Mouse (Mus musculus) heart, embryonic 16.5 days (tissue): ENCODE measurements around the gene Gm10638. TPM values are rescaled to one million over a fixed set of nuclear protein-coding genes. Genes with fewer than 3 reads are reported as not detected.

Source experiments
- ATAC-seq: fragments of 200-750 bp; cut with Nextera tagmentation; replicated peaks from 2 replicates; pipeline ENCODE4 v1.8.0; 2017; ENCODE audit warnings: moderate number of reproducible peaks; ENCODE audit not compliant: insufficient read depth, low FRiP score; ENCODE audit errors: extremely low read depth
- H3K27ac ChIP-seq: fragments of 300-500 bp; sonication (generic); 2 replicates; pipeline ENCODE4 v1.5.1; 2014; ENCODE audit warnings: mild to moderate bottlenecking, low read length, control low read depth, moderate library complexity
- H3K27me3 ChIP-seq: fragments of 300-500 bp; sonication (generic); 2 replicates; pipeline ENCODE4 v1.6.1; 2014; ENCODE audit warnings: low read length, mixed read lengths; ENCODE audit not compliant: control insufficient read depth, insufficient read depth
- H3K36me3 ChIP-seq: fragments of 300-500 bp; sonication (generic); 2 replicates; pipeline ENCODE4 v1.6.1; 2014; ENCODE audit not compliant: control insufficient read depth, insufficient read depth
- H3K4me1 ChIP-seq: fragments of 300-500 bp; sonication (generic); 2 replicates; pipeline ENCODE4 v1.6.1; 2014; ENCODE audit warnings: low read length, mixed read lengths; ENCODE audit not compliant: control insufficient read depth, insufficient read depth
- H3K4me2 ChIP-seq: fragments of 300-500 bp; sonication (generic); 2 replicates; pipeline ENCODE4 v1.6.1; 2014; ENCODE audit warnings: low read depth, mild to moderate bottlenecking, control low read depth, low read length
- H3K4me3 ChIP-seq: fragments of 300-500 bp; sonication (generic); 2 replicates; pipeline ENCODE4 v1.5.1; 2014; ENCODE audit warnings: mild to moderate bottlenecking, control low read depth, low read length
- H3K9ac ChIP-seq: fragments of 300-500 bp; sonication (generic); 2 replicates; pipeline ENCODE4 v1.6.1; 2014; ENCODE audit warnings: low read length, control low read depth
- H3K9me3 ChIP-seq: fragments of 300-500 bp; sonication (generic); replicated peaks from 2 replicates; pipeline ENCODE4 v1.6.1; 2016; ENCODE audit warnings: low read length; ENCODE audit not compliant: control insufficient read depth
- WGBS: fragments of 180-500 bp; shearing (Covaris S2); extraction: QIAGEN DNeasy Blood & Tissue Kit; methylation state at CpG from one replicate; pipeline ENCODE4 v1.1.7; 2014; 5-methylcytosine and 5-hydroxymethylcytosine counted together
- polyA plus RNA-seq: library from polyadenylated mRNA; unstranded; fragments of >200 nt; fragmentation: Nextera tagmentation; extraction: Ambion mirVana; gene quantifications from 2 replicates; pipeline ENCODE4 v1.2.1, GENCODE M21; 2015

Gene Gm10638
- polyA plus RNA-seq, 1 experiment from 2014 or later = 2.2 TPM

DNA sequence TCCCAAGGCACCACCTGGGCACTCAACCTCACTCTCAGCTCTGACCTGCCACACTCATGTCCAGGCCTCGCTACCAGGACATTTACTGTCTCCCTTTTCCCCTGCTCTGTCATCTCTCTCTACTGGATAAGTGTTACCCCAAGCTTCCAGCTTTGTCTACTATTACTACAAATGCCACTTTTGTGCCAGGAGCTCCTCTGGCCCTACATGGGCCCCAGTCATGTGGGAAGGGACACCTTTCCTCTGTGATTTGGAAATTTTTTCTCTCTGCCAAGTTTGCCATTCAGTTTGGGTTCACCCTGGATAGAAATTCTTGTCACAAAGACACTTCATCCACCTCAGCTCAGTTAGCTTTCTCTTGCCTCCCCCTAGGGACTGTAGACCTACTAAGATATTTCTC lies 14.6 kb upstream of the Gm10638 start:
- Histone ChIP-seq H3K4me3 (no peak overlapping the region), H3K9me3 (no peaks in the 10 kb centered on the region), H3K4me1 (peaks cover 50% of the 10 kb centered on the region), H3K36me3 (no peaks in the 10 kb centered on the region), H3K27me3 (no peaks in the 10 kb centered on the region), H3K9ac (no peak overlapping the region), H3K27ac (no peak overlapping the region), H3K4me2 (no peak overlapping the region)
- ATAC-seq = no peak
- WGBS = 84% methylated on average over 1 of the region's 1 CpGs

DNA sequence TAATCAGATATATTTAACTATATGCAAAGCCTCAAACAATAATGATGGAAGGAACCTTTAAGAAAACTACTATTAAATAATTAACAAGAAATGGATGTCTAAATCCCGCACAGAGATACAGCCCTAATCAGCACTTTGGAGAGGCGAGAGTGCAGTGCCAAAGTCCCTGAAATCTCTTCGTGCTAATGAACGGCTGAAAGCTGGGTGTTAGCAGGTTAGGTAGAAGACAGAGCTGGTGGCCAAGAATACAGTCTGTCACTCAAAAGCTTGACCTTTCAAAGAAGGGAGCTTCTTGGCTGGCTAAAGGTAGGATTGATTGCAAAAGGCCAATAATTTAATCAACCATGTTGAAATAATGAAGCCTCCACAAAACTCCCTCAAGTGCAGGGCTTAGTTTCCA lies 11.3 kb upstream of the Gm10638 start:
- no peak overlapping the region for H3K4me3 ChIP-seq
- no peak overlapping the region for H3K9ac ChIP-seq
- no peak overlapping the region for H3K4me2 ChIP-seq
- H3K27me3 ChIP-seq = no peaks in the 10 kb centered on the region
- H3K27ac ChIP-seq = no peak overlapping the region
- H3K4me1 ChIP-seq = peaks cover 51% of the 10 kb centered on the region
- H3K36me3 ChIP-seq = no peaks in the 10 kb centered on the region
- WGBS = 31% methylated on average over 4 of the region's 4 CpGs
- ATAC-seq = no peak
- no peaks in the 10 kb centered on the region for H3K9me3 ChIP-seq

DNA sequence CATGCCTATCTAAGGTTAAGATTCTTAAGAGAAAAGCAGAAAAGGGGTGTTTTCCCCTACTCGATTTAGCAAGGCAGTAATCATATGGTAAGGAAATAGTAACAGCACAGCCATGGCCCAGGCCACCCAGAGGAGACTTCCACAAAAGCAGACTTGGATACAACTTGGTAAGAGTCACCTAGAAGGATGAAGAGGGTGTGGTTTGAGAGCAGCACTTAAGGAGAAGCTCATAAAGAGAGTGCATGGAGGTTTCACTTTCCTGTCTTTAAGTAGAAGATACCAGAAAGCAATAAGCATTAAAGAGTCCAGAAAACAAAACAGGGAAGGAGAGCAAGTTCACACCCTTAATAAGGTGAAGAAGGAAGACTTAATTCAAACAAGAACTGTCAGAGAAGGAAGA lies 10.5 kb upstream of the Gm10638 start:
- ATAC-seq = no peak
- H3K4me3 ChIP-seq = no peak overlapping the region
- H3K36me3 ChIP-seq = no peaks in the 10 kb centered on the region
- H3K27ac ChIP-seq = no peak overlapping the region
- 69% methylated on average over 1 of the region's 1 CpGs for WGBS
- H3K9ac ChIP-seq = 0 out of 2 replicates have a peak overlapping the region, but pooled peaks have one; percentile 9
- H3K9me3 ChIP-seq = no peaks in the 10 kb centered on the region
- peaks cover 49% of the 10 kb centered on the region for H3K4me1 ChIP-seq
- no peak overlapping the region for H3K4me2 ChIP-seq
- H3K27me3 ChIP-seq = no peaks in the 10 kb centered on the region

- H3K4me1 ChIP-seq = peaks cover 46% of the 10 kb centered on the region
Observed at GRCm38 (mm10) chr8:86735446-86736111, 9.9 kb upstream of the Gm10638 start.

DNA sequence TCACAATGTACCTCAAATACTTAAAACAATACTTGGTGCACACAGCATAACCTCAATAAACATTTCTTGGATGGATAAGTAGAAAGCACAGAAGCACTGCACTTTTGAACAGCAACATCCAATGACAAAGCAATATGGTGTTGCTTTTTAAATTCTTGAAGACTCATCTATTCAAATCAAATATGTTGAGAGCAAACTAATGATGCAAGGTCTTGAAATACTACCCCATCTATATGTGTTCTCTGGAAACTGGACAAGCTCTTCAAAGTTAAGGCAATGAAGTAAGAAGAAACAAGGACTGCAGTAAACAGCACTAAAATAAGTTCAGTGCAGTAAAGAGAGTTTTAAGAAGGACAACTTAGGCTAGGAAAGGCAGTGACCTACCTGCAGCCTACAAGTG lies 4.6 kb upstream of the Gm10638 start:
- H3K4me3 ChIP-seq = no peak overlapping the region
- no peak overlapping the region for H3K9ac ChIP-seq
- H3K27ac ChIP-seq = no peak overlapping the region
- H3K4me2 ChIP-seq = no peak overlapping the region
- peaks cover 46% of the 10 kb centered on the region for H3K4me1 ChIP-seq
- no peaks in the 10 kb centered on the region for H3K36me3 ChIP-seq
- no peaks in the 10 kb centered on the region for H3K9me3 ChIP-seq
- no peak for ATAC-seq
- H3K27me3 ChIP-seq = no peaks in the 10 kb centered on the region

More at GRCm38 (mm10) chr8:86735446-86736111, 9.9 kb upstream of the Gm10638 start:
- peak overlapping the region; percentile 43 for H3K27ac ChIP-seq
- 0 out of 2 replicates have a peak overlapping the region, but pooled peaks have one; percentile 9 for H3K9ac ChIP-seq
- ATAC-seq = no peak
- no peaks in the 10 kb centered on the region for H3K9me3 ChIP-seq
- no peak overlapping the region for H3K4me2 ChIP-seq
- H3K27me3 ChIP-seq = no peaks in the 10 kb centered on the region
- no peak overlapping the region for H3K4me3 ChIP-seq
- H3K36me3 ChIP-seq = no peaks in the 10 kb centered on the region
- WGBS = 16% methylated on average over 3 of the region's 3 CpGs

DNA sequence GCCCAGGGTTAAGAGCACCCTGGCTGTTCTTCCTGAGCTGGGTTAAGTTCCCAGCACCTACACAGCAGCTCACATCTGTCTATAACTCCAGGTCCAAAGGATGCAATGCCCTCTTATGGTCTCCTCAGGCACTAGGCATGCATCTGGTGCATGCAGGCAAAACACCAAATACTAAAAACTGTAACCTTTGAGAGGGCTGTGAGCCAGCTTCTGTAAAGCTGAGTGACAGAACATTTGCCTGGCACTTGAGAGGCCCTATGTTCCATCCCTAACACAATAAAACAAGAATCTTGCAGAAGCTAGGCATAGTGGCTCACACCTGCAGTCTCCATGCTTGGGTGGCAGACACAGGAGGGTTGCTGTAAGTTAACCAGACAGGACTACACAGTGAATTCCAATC lies 3.9 kb upstream of the Gm10638 start:
- no peak overlapping the region for H3K27ac ChIP-seq
- no peaks in the 10 kb centered on the region for H3K27me3 ChIP-seq
- no peak overlapping the region for H3K4me3 ChIP-seq
- no peak for ATAC-seq
- H3K36me3 ChIP-seq = no peaks in the 10 kb centered on the region
- no peak overlapping the region for H3K4me2 ChIP-seq
- H3K9ac ChIP-seq = no peak overlapping the region
- H3K9me3 ChIP-seq = no peaks in the 10 kb centered on the region
- peaks cover 44% of the 10 kb centered on the region for H3K4me1 ChIP-seq

DNA sequence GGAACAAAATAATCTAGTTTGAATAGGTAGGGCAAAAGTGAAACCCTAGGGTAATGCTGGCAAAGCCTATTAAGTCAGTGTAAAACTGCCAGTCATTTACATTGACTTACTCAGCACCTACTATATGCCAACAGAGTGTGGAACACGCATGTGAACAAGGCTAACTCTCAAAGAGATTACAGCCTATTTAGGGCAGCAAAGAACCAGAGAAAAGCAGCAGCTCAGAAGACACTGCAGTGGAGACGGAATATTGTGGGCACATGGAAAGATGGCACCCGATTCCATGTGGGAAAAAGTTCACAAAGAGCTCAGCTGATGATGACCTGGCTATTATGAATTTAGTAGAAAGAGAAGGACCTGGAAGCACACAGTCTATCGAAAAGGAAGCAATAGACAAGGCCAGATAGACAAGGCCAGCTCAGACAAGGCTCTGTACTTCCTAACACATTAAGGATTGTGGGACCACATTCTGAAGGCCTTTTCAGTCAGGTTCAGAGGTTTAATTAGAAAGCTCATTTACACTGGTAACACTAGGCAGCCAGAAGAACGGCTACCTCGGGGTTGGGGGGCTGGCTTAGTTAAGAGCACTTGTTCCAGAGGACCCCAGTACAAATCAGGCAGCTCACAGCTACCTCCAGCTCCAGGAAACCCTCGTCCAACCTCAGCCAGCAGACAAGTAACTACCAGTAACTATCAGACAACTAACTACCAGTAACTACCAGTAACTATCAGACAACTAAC lies 2.7 kb upstream of the Gm10638 start:
- Histone ChIP-seq H3K4me1 (peaks cover 44% of the 10 kb centered on the region), H3K27ac (peak overlapping the region; percentile 23), H3K36me3 (no peaks in the 10 kb centered on the region), H3K4me3 (no peak overlapping the region), H3K4me2 (no peak overlapping the region), H3K9ac (peak overlapping the region; percentile 15; the same call in 1 of the 2 replicates), H3K27me3 (no peaks in the 10 kb centered on the region), H3K9me3 (no peaks in the 10 kb centered on the region)
- 66% methylated on average over 7 of the region's 7 CpGs for WGBS
- ATAC-seq = no peak

GRCm38 (mm10) chr8:86744313-86745220 lies 932 bp upstream of the Gm10638 start:
- H3K4me1 ChIP-seq = peaks cover 37% of the 10 kb centered on the region
- H3K4me2 ChIP-seq = peak overlapping the region; percentile 77
- H3K9me3 ChIP-seq = no peaks in the 10 kb centered on the region
- no peaks in the 10 kb centered on the region for H3K36me3 ChIP-seq
- 6% methylated on average over 18 of the region's 18 CpGs for WGBS
- no peaks in the 10 kb centered on the region for H3K27me3 ChIP-seq
- no peak for ATAC-seq
- H3K4me3 ChIP-seq = peak overlapping the region; percentile 83
- H3K27ac ChIP-seq = peak overlapping the region; percentile 97
- peak overlapping the region; percentile 99 for H3K9ac ChIP-seq
